Mouse (Mus musculus): ENCODE results near the gene Cabp4. TPM values are rescaled to one million over a fixed set of nuclear protein-coding genes. Genes with fewer than 3 reads are reported as not detected.

Gene Cabp4
- polyA plus RNA-seq, 1 experiment from 2014 or later = not detected

DNA sequence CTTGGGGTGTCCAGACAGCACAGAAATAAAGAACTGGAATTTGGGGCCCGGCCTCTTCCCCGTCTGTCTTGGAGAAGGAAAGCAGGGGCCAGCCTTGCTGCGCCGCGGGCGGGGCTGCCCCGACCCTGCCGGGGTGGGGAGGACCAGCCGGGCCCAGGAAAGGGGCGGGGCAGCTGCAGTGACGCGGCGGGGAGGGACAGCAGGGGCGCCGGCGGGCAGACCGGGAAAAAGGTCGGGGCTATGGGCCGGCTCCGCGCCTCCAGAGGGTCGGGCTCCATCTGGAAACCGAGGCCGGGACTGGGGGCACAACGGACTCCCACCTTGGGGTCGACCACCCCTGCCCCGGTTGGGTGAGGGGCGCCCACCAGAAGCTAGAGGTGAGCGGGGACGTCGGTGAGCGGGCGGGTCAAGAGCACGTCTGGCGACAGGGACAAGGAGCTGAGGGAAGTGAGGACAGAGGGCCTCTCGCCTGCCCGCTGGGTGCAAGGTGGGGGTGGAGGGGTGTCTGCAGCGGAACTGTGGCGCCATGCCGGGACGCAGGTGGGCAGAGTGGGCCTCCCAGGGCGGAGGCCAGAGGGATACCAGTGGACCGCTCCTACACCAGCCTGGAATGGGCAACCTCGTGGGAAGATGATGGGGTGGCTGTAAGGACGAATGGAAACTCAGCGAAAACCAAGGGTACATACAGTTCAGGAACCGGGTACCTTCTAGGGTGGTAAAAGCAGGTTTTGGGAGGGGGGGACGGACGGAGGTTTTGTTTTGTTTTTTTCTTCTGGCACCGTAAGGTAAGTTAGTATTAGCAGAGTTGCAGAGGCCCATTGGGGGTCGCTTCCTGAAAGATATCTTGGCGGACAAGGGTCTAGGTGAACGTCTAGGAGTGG lies 43.8 kb downstream of the Cabp4 start, which contains the start of gene Pitpnm1:
Gene Pitpnm1 (plus strand): TSS at position 162 of the 881 bp plus-strand sequence.
- no peak for ATAC-seq (replicated peaks; ENCODE audit: insufficient number of reproducible peaks, low FRiP score, low TSS enrichment, low read depth)
- 1% methylated on average over 52 of the region's 53 CpGs for WGBS
- H3K4me1 ChIP-seq (ENCODE audit: control insufficient read depth, insufficient read depth, low read length) = peaks cover 4% of the 10 kb centered on the region; the same call in 1 of the 2 replicates

DNA sequence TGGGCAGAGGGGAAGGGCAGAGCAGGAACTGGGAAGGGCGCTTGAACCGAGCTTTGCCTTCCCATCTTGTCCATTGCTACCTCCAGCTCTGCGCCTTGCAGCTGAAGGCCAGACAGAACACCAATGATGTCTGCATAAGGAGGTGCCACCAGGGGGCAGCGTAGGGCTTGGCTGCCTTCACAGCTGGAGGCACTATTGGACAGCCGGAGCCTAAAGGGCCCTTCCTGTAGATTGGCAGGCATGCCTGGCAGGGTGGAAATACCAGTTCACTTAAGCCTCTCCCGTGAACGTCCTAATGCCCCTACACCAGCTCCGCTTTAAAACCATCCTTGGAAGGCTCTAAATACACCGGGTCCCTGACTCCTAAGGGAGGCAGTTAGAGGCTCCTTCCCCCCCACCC lies 44.8 kb downstream of the Cabp4 start:
- Histone ChIP-seq H3K27me3 (ENCODE audit: control insufficient read depth, insufficient read depth, low read length) (peaks cover 19% of the 10 kb centered on the region), H3K4me3 (ENCODE audit: low read depth, low read length) (no peak overlapping the region), H3K4me1 (ENCODE audit: control insufficient read depth, insufficient read depth, low read length) (peaks cover 4% of the 10 kb centered on the region; the same call in 1 of the 2 replicates), H3K9me3 (replicated peaks; ENCODE audit: control insufficient read depth, low read length) (no peaks in the 10 kb centered on the region), H3K27ac (replicated peaks; ENCODE audit: low read depth, low read length) (no peak overlapping the region), H3K36me3 (replicated peaks; ENCODE audit: control insufficient read depth, insufficient read depth, low read depth, low read length) (no peaks in the 10 kb centered on the region), H3K4me2 (ENCODE audit: low read depth, low read length) (no peak overlapping the region), H3K9ac (replicated peaks; ENCODE audit: low read length) (no peak overlapping the region)
- ATAC-seq (replicated peaks; ENCODE audit: insufficient number of reproducible peaks, low FRiP score, low TSS enrichment, low read depth) (no peak), DNase-seq (ENCODE audit: low spot score) (peak; percentile 95)
- 11% methylated on average over 9 of the region's 9 CpGs for WGBS

More for the DNA sequence above, 43.8 kb downstream of the Cabp4 start, which contains the start of gene Pitpnm1:
- DNase-seq (ENCODE audit: low spot score) = peak; percentile 52
- Histone ChIP-seq H3K27ac (replicated peaks; ENCODE audit: low read depth, low read length) (no peak within 1 kb of the TSS), H3K27me3 (ENCODE audit: control insufficient read depth, insufficient read depth, low read length) (peaks cover 19% of the 10 kb centered on the region), H3K36me3 (replicated peaks; ENCODE audit: control insufficient read depth, insufficient read depth, low read depth, low read length) (no peaks in the 10 kb centered on the region), H3K4me3 (ENCODE audit: low read depth, low read length) (peak within 1 kb of the TSS; percentile 42), H3K9ac (replicated peaks; ENCODE audit: low read length) (peak within 1 kb of the TSS; percentile 51), H3K9me3 (replicated peaks; ENCODE audit: control insufficient read depth, low read length) (no peaks in the 10 kb centered on the region), H3K4me2 (ENCODE audit: low read depth, low read length) (peak within 1 kb of the TSS; percentile 94)

- peaks cover 4% of the 10 kb centered on the region; the same call in 1 of the 2 replicates for H3K4me1 ChIP-seq (ENCODE audit: control insufficient read depth, insufficient read depth, low read length)
- no peak overlapping the region for H3K4me2 ChIP-seq (ENCODE audit: low read depth, low read length)
- H3K9ac ChIP-seq (replicated peaks; ENCODE audit: low read length) = no peak overlapping the region
- no peak overlapping the region for H3K4me3 ChIP-seq (ENCODE audit: low read depth, low read length)
- 83% methylated on average over 13 of the region's 13 CpGs for WGBS
- ATAC-seq (replicated peaks; ENCODE audit: insufficient number of reproducible peaks, low FRiP score, low TSS enrichment, low read depth) (no peak), DNase-seq (ENCODE audit: low spot score) (no peak)
- no peaks in the 10 kb centered on the region for H3K36me3 ChIP-seq (replicated peaks; ENCODE audit: control insufficient read depth, insufficient read depth, low read depth, low read length)
- no peaks in the 10 kb centered on the region for H3K9me3 ChIP-seq (replicated peaks; ENCODE audit: control insufficient read depth, low read length)
- H3K27me3 ChIP-seq (ENCODE audit: control insufficient read depth, insufficient read depth, low read length) = peaks cover 19% of the 10 kb centered on the region
- H3K27ac ChIP-seq (replicated peaks; ENCODE audit: low read depth, low read length) = no peak overlapping the region
Measured at GRCm38 (mm10) chr19:4098426-4098825, 45.4 kb downstream of the Cabp4 start.

GRCm38 (mm10) chr19:4097441-4097825 lies 46.4 kb downstream of the Cabp4 start:
- H3K4me1 ChIP-seq (ENCODE audit: control insufficient read depth, insufficient read depth, low read length) = peaks cover 4% of the 10 kb centered on the region; the same call in 1 of the 2 replicates
- WGBS = 2% methylated on average over 21 of the region's 21 CpGs
- H3K9me3 ChIP-seq (replicated peaks; ENCODE audit: control insufficient read depth, low read length) = no peaks in the 10 kb centered on the region

DNA sequence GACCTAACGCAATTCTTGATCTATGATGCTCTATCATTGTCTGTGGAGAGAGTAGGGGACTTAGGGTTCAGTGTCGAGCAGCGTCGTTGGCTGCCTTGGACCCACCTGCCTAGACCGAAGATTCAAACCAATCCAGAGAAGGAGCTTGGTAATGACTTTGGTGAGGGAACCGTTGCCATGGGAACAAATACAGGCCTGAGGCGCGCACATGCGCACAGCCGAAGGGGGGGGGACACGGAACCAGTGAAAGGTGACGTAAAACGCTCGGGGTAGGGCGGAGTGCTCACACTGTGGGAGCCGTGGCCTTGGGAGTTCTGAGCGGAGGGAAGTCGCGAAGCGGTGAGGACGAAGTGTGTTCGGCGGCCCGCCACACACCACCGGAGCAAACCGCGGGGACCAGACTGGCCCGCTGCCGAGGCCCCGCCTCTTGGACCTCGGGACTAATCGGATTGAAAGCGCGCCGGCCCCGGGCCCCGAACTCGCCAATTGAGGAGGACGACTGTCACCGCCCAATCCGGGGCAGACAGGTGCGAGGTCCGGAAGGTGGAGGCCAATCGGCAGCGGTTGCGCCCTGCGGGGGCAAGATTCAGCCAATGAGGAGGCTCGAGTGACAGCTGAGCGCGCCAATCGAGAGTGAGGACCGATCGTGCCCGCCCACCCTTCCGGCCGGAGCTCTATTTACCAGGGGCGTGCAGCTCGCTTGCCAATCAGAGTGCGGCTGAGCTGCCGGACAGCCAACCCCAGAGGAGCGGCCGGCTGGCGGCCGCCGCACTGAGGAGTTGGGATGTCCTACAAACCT lies 47.0 kb downstream of the Cabp4 start, which contains the start of gene Cdk2ap2:
Gene Cdk2ap2 (plus strand): TSS at position 541 of the 799 bp plus-strand sequence.
- Histone ChIP-seq H3K27ac (replicated peaks; ENCODE audit: low read depth, low read length) (no peak within 1 kb of the TSS), H3K36me3 (replicated peaks; ENCODE audit: control insufficient read depth, insufficient read depth, low read depth, low read length) (no peaks in the 10 kb centered on the region), H3K4me2 (ENCODE audit: low read depth, low read length) (peak within 1 kb of the TSS; percentile 70), H3K9me3 (replicated peaks; ENCODE audit: control insufficient read depth, low read length) (no peaks in the 10 kb centered on the region), H3K27me3 (ENCODE audit: control insufficient read depth, insufficient read depth, low read length) (peaks cover 19% of the 10 kb centered on the region), H3K4me3 (ENCODE audit: low read depth, low read length) (peak within 1 kb of the TSS; percentile 62), H3K4me1 (ENCODE audit: control insufficient read depth, insufficient read depth, low read length) (peaks cover 4% of the 10 kb centered on the region; the same call in 1 of the 2 replicates), H3K9ac (replicated peaks; ENCODE audit: low read length) (peak within 1 kb of the TSS; percentile 53)
- DNase-seq (ENCODE audit: low spot score) = peak; percentile 99
- WGBS = under 1% methylated on average over 65 of the region's 65 CpGs
- ATAC-seq (replicated peaks; ENCODE audit: insufficient number of reproducible peaks, low FRiP score, low TSS enrichment, low read depth) = peak; percentile 92

More at GRCm38 (mm10) chr19:4097441-4097825, 46.4 kb downstream of the Cabp4 start:
- DNase-seq (ENCODE audit: low spot score) (peak; percentile 73), ATAC-seq (replicated peaks; ENCODE audit: insufficient number of reproducible peaks, low FRiP score, low TSS enrichment, low read depth) (peak; percentile 17; the same call in 1 of the 2 replicates)
- Histone ChIP-seq H3K36me3 (replicated peaks; ENCODE audit: control insufficient read depth, insufficient read depth, low read depth, low read length) (no peaks in the 10 kb centered on the region), H3K27me3 (ENCODE audit: control insufficient read depth, insufficient read depth, low read length) (peaks cover 19% of the 10 kb centered on the region), H3K27ac (replicated peaks; ENCODE audit: low read depth, low read length) (no peak overlapping the region), H3K4me3 (ENCODE audit: low read depth, low read length) (peak overlapping the region; percentile 62), H3K4me2 (ENCODE audit: low read depth, low read length) (peak overlapping the region; percentile 54), H3K9ac (replicated peaks; ENCODE audit: low read length) (peak overlapping the region; percentile 53; the same call in 1 of the 2 replicates)

DNA sequence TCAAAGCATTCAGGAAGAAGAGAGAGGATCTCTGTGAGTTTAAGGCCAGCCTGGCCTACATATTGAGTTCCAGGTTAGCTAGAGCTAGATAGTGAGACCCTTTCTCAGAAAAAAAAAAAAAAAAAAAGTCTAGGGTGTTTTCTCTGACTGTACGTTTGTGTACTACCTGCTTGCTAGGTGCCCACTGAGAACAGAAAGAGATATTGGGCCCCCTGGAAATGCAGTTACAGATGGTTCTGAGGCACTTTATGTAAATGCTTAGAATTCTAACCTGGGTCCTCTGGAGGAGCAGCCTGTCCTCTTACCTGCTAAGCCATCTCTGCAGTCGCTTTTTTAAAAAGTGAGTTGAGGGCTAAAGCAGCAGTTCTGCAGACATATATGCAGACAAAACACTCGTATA lies 48.0 kb downstream of the Cabp4 start:
- H3K36me3 ChIP-seq (replicated peaks; ENCODE audit: control insufficient read depth, insufficient read depth, low read depth, low read length) = no peaks in the 10 kb centered on the region
- H3K9ac ChIP-seq (replicated peaks; ENCODE audit: low read length) = no peak overlapping the region
- H3K4me3 ChIP-seq (ENCODE audit: low read depth, low read length) = no peak overlapping the region
- peaks cover 4% of the 10 kb centered on the region; the same call in 1 of the 2 replicates for H3K4me1 ChIP-seq (ENCODE audit: control insufficient read depth, insufficient read depth, low read length)
- 78% methylated on average over 3 of the region's 3 CpGs for WGBS
- no peaks in the 10 kb centered on the region for H3K9me3 ChIP-seq (replicated peaks; ENCODE audit: control insufficient read depth, low read length)
- peaks cover 11% of the 10 kb centered on the region for H3K27me3 ChIP-seq (ENCODE audit: control insufficient read depth, insufficient read depth, low read length)
- no peak overlapping the region for H3K27ac ChIP-seq (replicated peaks; ENCODE audit: low read depth, low read length)
- no peak overlapping the region for H3K4me2 ChIP-seq (ENCODE audit: low read depth, low read length)
- DNase-seq (ENCODE audit: low spot score) (no peak), ATAC-seq (replicated peaks; ENCODE audit: insufficient number of reproducible peaks, low FRiP score, low TSS enrichment, low read depth) (no peak)

GRCm38 (mm10) chr19:4094774-4095303 lies 49.0 kb downstream of the Cabp4 start:
- H3K4me2 ChIP-seq (ENCODE audit: low read depth, low read length) = no peak overlapping the region
- 73% methylated on average over 5 of the region's 5 CpGs for WGBS
- no peak overlapping the region for H3K27ac ChIP-seq (replicated peaks; ENCODE audit: low read depth, low read length)
- H3K4me1 ChIP-seq (ENCODE audit: control insufficient read depth, insufficient read depth, low read length) = peaks cover 4% of the 10 kb centered on the region; the same call in 1 of the 2 replicates
- H3K9ac ChIP-seq (replicated peaks; ENCODE audit: low read length) = no peak overlapping the region
- H3K9me3 ChIP-seq (replicated peaks; ENCODE audit: control insufficient read depth, low read length) = no peaks in the 10 kb centered on the region
- no peak for ATAC-seq (replicated peaks; ENCODE audit: insufficient number of reproducible peaks, low FRiP score, low TSS enrichment, low read depth)
- no peak overlapping the region for H3K4me3 ChIP-seq (ENCODE audit: low read depth, low read length)
- H3K36me3 ChIP-seq (replicated peaks; ENCODE audit: control insufficient read depth, insufficient read depth, low read depth, low read length) = no peaks in the 10 kb centered on the region
- DNase-seq (ENCODE audit: low spot score) = no peak
- peaks cover 3% of the 10 kb centered on the region for H3K27me3 ChIP-seq (ENCODE audit: control insufficient read depth, insufficient read depth, low read length)

Measured in embryonic facial prominence, embryonic 11.5 days (tissue).